In the genomic region with DNA sequence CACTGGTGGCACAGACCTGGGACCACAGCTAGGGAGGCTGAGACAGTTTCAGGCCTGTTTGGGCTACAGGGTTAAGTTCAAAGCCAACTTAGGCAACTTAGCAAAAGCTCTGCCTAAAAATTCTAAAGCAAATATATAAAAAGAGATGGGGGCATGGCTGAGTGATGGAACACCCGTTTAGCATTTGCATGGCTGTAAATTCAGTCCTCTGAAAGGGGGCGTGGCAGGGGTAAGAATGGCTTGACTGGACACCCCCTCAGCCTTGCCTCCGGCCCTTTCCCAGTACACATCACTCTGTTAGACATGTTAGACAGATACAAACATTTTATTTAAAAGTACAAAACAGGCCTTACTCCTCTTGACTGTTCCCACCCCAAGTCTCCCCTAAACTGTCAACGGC, we compare ENCODE assay signal across 9 mouse cellular contexts. TPM values are rescaled to one million over a fixed set of nuclear protein-coding genes. Genes with fewer than 3 reads are reported as not detected.
DNase-seq lines count a peak whose midpoint lies in the region; ATAC-seq and TF ChIP-seq lines count a peak whose summit lies in the region.
"Had no signal": no experiment of that assay in that cellular context is flagged by ENCODE, and none has a peak within 500 bp of the region (broad histone marks: within the 10 kb centered on the region; RNA-seq: fewer than 3 reads in every experiment).

No protein-coding gene starts in this region.

- 76% methylated on average over 4 of the region's 4 CpGs for WGBS in limb, embryonic 12.5 days
- WGBS in stomach, embryonic 16.5 days = 73% methylated on average over 4 of the region's 4 CpGs

- no peaks in the 10 kb centered on the region for H3K27me3 ChIP-seq in megakaryocyte, embryonic 14.5 days (replicated peaks)
- H3K27me3 ChIP-seq in limb, embryonic 12.5 days = peaks cover 8% of the 10 kb centered on the region; the same call in 1 of the 2 replicates
- no peaks in the 10 kb centered on the region for H3K27me3 ChIP-seq in stomach, embryonic 16.5 days (ENCODE audit: control insufficient read depth, insufficient read depth, low read length)

- H3K27ac ChIP-seq in embryonic fibroblast, embryonic 13.5 days (ENCODE audit: insufficient read depth, low read length) = peak overlapping the region; percentile 97
- H3K27ac ChIP-seq in limb, embryonic 12.5 days = 0 out of 2 replicates have a peak overlapping the region, but pooled peaks have one; percentile 76
- peak overlapping the region; percentile 95 for H3K27ac ChIP-seq in stomach, embryonic 16.5 days (ENCODE audit: low read length)

- no peak for ATAC-seq in megakaryocyte, adult 5-6 weeks (ENCODE audit: poor library complexity, severe bottlenecking)
- no peak for ATAC-seq in limb, embryonic 12.5 days (ENCODE audit: insufficient number of reproducible peaks, insufficient read depth, low FRiP score, low TSS enrichment, low read depth)
- ATAC-seq in stomach, embryonic 16.5 days (ENCODE audit: insufficient read depth, low FRiP score) = no peak

- H3K9ac ChIP-seq in limb, embryonic 12.5 days (replicated peaks) = no peak overlapping the region
- peak overlapping the region; percentile 55 for H3K9ac ChIP-seq in stomach, embryonic 16.5 days (ENCODE audit: low read length)

- H3K4me2 ChIP-seq in limb, embryonic 12.5 days = no peak overlapping the region
- H3K4me2 ChIP-seq in stomach, embryonic 16.5 days (ENCODE audit: low read depth, low read length) = peak overlapping the region; percentile 52

- no peaks in the 10 kb centered on the region for H3K9me3 ChIP-seq in megakaryocyte, embryonic 14.5 days
- H3K9me3 ChIP-seq in limb, embryonic 12.5 days = no peaks in the 10 kb centered on the region
- H3K9me3 ChIP-seq in stomach, embryonic 16.5 days (replicated peaks; ENCODE audit: control insufficient read depth, low read length) = no peaks in the 10 kb centered on the region

- no peak for TF ChIP-seq CTCF in embryonic fibroblast, embryonic 13.5 days (IDR thresholded peaks at IDR 0.05; ENCODE audit: borderline replicate concordance, insufficient read depth, low read length)

- DNase-seq in gastrocnemius, postnatal 4 days (ENCODE audit: low spot score in 2 of 2) = no peak
- no peak for DNase-seq in layer of hippocampus, adult 9-11 months

- H3K36me3 ChIP-seq in megakaryocyte, embryonic 14.5 days (replicated peaks; ENCODE audit: low read length) = peaks cover 18% of the 10 kb centered on the region
- peaks cover 3% of the 10 kb centered on the region; the same call in 1 of the 2 replicates for H3K36me3 ChIP-seq in limb, embryonic 12.5 days
- no peaks in the 10 kb centered on the region for H3K36me3 ChIP-seq in stomach, embryonic 16.5 days (ENCODE audit: control insufficient read depth, insufficient read depth, low read length)

- no peak for TF ChIP-seq POLR2A in embryonic fibroblast, embryonic 13.5 days (IDR thresholded peaks at IDR 0.05; ENCODE audit: low read depth, low read length)

- H3K4me1 ChIP-seq in megakaryocyte, embryonic 14.5 days = peaks cover 58% of the 10 kb centered on the region
- H3K4me1 ChIP-seq in embryonic fibroblast, embryonic 13.5 days (ENCODE audit: control insufficient read depth, insufficient read depth, low read length) = peaks cover 9% of the 10 kb centered on the region
- H3K4me1 ChIP-seq in limb, embryonic 12.5 days (replicated peaks) = peaks cover 24% of the 10 kb centered on the region
- H3K4me1 ChIP-seq in stomach, embryonic 16.5 days (ENCODE audit: control insufficient read depth, insufficient read depth, low read length) = peaks cover 27% of the 10 kb centered on the region

- H3K4me3 ChIP-seq in megakaryocyte, embryonic 14.5 days (replicated peaks) = peak overlapping the region; percentile 84
- no peak overlapping the region for H3K4me3 ChIP-seq in embryonic fibroblast, embryonic 13.5 days (ENCODE audit: insufficient read depth, low read length)
- H3K4me3 ChIP-seq in limb, embryonic 12.5 days (replicated peaks) = no peak overlapping the region
- no peak overlapping the region for H3K4me3 ChIP-seq in stomach, embryonic 16.5 days (replicated peaks; ENCODE audit: low read length)

RNA-seq across cellular contexts. Expression of a gene that starts 0.8 kb away (rescaled TPM):
- 0.51 TPM in 1 of 2 replicates, not detected in the other for polyA plus RNA-seq in megakaryocyte, embryonic 14.5 days (2012; ENCODE audit: insufficient read depth, low replicate concordance)
- total RNA-seq in megakaryocyte, adult 5-6 weeks (2015) = not detected in 2 replicates
- 0.40 TPM in 1 of 2 replicates, not detected in the other for total RNA-seq in megakaryocyte, adult 5-6 weeks (2017)
- polyA plus RNA-seq in embryonic fibroblast, embryonic 13.5 days (2011; ENCODE audit: insufficient read length, low read depth, missing spikeins) = not detected in 2 replicates
- 0.72 and 1.5 TPM in 2 replicates for polyA plus RNA-seq in limb, embryonic 12.5 days (2016; fragmentation: Nextera tagmentation; extraction: Ambion mirVana)
- polyA plus RNA-seq in stomach, embryonic 16.5 days (2015; fragmentation: Nextera tagmentation; extraction: Ambion mirVana) = 0.89 and 1.1 TPM in 2 replicates
- total RNA-seq in gastrocnemius, postnatal 4 days (2021) = 1 to 10 TPM; 1.5 TPM
- total RNA-seq: layer of hippocampus, postnatal 14 days had no signal
- polyA plus RNA-seq: brain, embryonic 14.5 days had no signal

RNA-seq across cellular contexts. Expression of a gene that starts 16.4 kb away (rescaled TPM):
- polyA plus RNA-seq in megakaryocyte, embryonic 14.5 days (2012; ENCODE audit: insufficient read depth, low replicate concordance) = 4.6 and 15.4 TPM in 2 replicates
- 22.8 and 26.3 TPM in 2 replicates for total RNA-seq in megakaryocyte, adult 5-6 weeks (2015)
- 45.6 and 46.4 TPM in 2 replicates for total RNA-seq in megakaryocyte, adult 5-6 weeks (2017)
- 23.2 and 30.6 TPM in 2 replicates for polyA plus RNA-seq in embryonic fibroblast, embryonic 13.5 days (2011; ENCODE audit: insufficient read length, low read depth, missing spikeins)
- 48.5 and 50.4 TPM in 2 replicates for polyA plus RNA-seq in limb, embryonic 12.5 days (2016; fragmentation: Nextera tagmentation; extraction: Ambion mirVana)
- 26.4 and 29.8 TPM in 2 replicates for polyA plus RNA-seq in stomach, embryonic 16.5 days (2015; fragmentation: Nextera tagmentation; extraction: Ambion mirVana)
- 10 to 100 TPM; 32.4 to 34.2 TPM for total RNA-seq in gastrocnemius, postnatal 4 days (2021)

RNA-seq across cellular contexts. Expression of a gene that starts 18.9 kb away (rescaled TPM):
- polyA plus RNA-seq in megakaryocyte, embryonic 14.5 days (2012; ENCODE audit: insufficient read depth, low replicate concordance) = not detected in 2 replicates
- not detected in 2 replicates for total RNA-seq in megakaryocyte, adult 5-6 weeks (2015)
- not detected in 2 replicates for total RNA-seq in megakaryocyte, adult 5-6 weeks (2017)
- polyA plus RNA-seq in embryonic fibroblast, embryonic 13.5 days (2011; ENCODE audit: insufficient read length, low read depth, missing spikeins) = 5.1 and 7.4 TPM in 2 replicates
- 1.5 and 2.2 TPM in 2 replicates for polyA plus RNA-seq in limb, embryonic 12.5 days (2016; fragmentation: Nextera tagmentation; extraction: Ambion mirVana)
- 2.2 and 2.7 TPM in 2 replicates for polyA plus RNA-seq in stomach, embryonic 16.5 days (2015; fragmentation: Nextera tagmentation; extraction: Ambion mirVana)
- total RNA-seq in gastrocnemius, postnatal 4 days (2021) = 1 to 10 TPM; 1.9 TPM

RNA-seq across cellular contexts. Expression of a gene that starts 19.8 kb away (rescaled TPM):
- polyA plus RNA-seq in megakaryocyte, embryonic 14.5 days (2012; ENCODE audit: insufficient read depth, low replicate concordance) = 4.1 and 22.7 TPM in 2 replicates
- total RNA-seq in megakaryocyte, adult 5-6 weeks (2015) = 411 and 437 TPM in 2 replicates
- total RNA-seq in megakaryocyte, adult 5-6 weeks (2017) = 356 and 357 TPM in 2 replicates
- 37.6 and 98.8 TPM in 2 replicates for polyA plus RNA-seq in embryonic fibroblast, embryonic 13.5 days (2011; ENCODE audit: insufficient read length, low read depth, missing spikeins)
- 68.2 and 70.9 TPM in 2 replicates for polyA plus RNA-seq in limb, embryonic 12.5 days (2016; fragmentation: Nextera tagmentation; extraction: Ambion mirVana)
- 164 and 179 TPM in 2 replicates for polyA plus RNA-seq in stomach, embryonic 16.5 days (2015; fragmentation: Nextera tagmentation; extraction: Ambion mirVana)
- 100 to 1,000 TPM; 318 to 360 TPM for total RNA-seq in gastrocnemius, postnatal 4 days (2021)

RNA-seq across cellular contexts. Expression of a gene that starts 23.4 kb away (rescaled TPM):
- polyA plus RNA-seq in megakaryocyte, embryonic 14.5 days (2012; ENCODE audit: insufficient read depth, low replicate concordance) = 1.2 TPM in 1 of 2 replicates, not detected in the other
- total RNA-seq in megakaryocyte, adult 5-6 weeks (2015) = 0.59 and 1.7 TPM in 2 replicates
- total RNA-seq in megakaryocyte, adult 5-6 weeks (2017) = 1.7 TPM in 2 replicates
- polyA plus RNA-seq in embryonic fibroblast, embryonic 13.5 days (2011; ENCODE audit: insufficient read length, low read depth, missing spikeins) = 109 and 123 TPM in 2 replicates
- polyA plus RNA-seq in limb, embryonic 12.5 days (2016; fragmentation: Nextera tagmentation; extraction: Ambion mirVana) = 5.7 and 6.8 TPM in 2 replicates
- polyA plus RNA-seq in stomach, embryonic 16.5 days (2015; fragmentation: Nextera tagmentation; extraction: Ambion mirVana) = 7.2 and 7.5 TPM in 2 replicates
- 10 to 100 TPM; 41.8 to 42.9 TPM for total RNA-seq in gastrocnemius, postnatal 4 days (2021)
